7 mouse cellular contexts compared by ENCODE assay signal in genomic region chr15:83025041-83025760, GRCm38 (mm10). TPM values are rescaled to one million over a fixed set of nuclear protein-coding genes. Genes with fewer than 3 reads are reported as not detected.
DNase-seq lines count a peak whose midpoint lies in the region; ATAC-seq and TF ChIP-seq lines count a peak whose summit lies in the region.

No protein-coding gene starts in this region.

- no peak for TF ChIP-seq CTCF in midbrain, postnatal 0 days (IDR thresholded peaks at IDR 0.05)

- H3K9me3 ChIP-seq in midbrain, embryonic 16.5 days (replicated peaks; ENCODE audit: control insufficient read depth, low read length, poor library complexity, severe bottlenecking), result no peaks in the 10 kb centered on the region
- no peaks in the 10 kb centered on the region for H3K9me3 ChIP-seq in midbrain, postnatal 0 days (ENCODE audit: low read length)
- H3K9me3 ChIP-seq in limb, embryonic 11.5 days (ENCODE audit: control insufficient read depth, low read length), result no peaks in the 10 kb centered on the region

- no peak overlapping the region; the same call in 1 of the 2 replicates for H3K27ac ChIP-seq in midbrain, embryonic 16.5 days (ENCODE audit: low read length)
- no peak overlapping the region for H3K27ac ChIP-seq in midbrain, postnatal 0 days (ENCODE audit: low read depth, low read length)
- peak overlapping the region; percentile 63; the same call in 1 of the 2 replicates for H3K27ac ChIP-seq in limb, embryonic 11.5 days (replicated peaks; ENCODE audit: low read depth, low read length)

- no peaks in the 10 kb centered on the region for H3K27me3 ChIP-seq in midbrain, embryonic 16.5 days (ENCODE audit: control insufficient read depth, insufficient read depth, low read depth, low read length)
- no peaks in the 10 kb centered on the region for H3K27me3 ChIP-seq in midbrain, postnatal 0 days (ENCODE audit: insufficient read depth, low read length)
- H3K27me3 ChIP-seq in limb, embryonic 11.5 days (ENCODE audit: control insufficient read depth, insufficient read depth, low read length), result 0 out of 2 replicates have a peak, but pooled peaks cover 2% of the 10 kb centered on the region

- ATAC-seq in midbrain, embryonic 16.5 days, result peak; percentile 16; the same call in 1 of the 2 replicates
- ATAC-seq in midbrain, postnatal 0 days (ENCODE audit: low FRiP score), result no peak
- no peak for ATAC-seq in limb, embryonic 11.5 days (ENCODE audit: insufficient number of reproducible peaks, low FRiP score, low TSS enrichment, low read depth)

- H3K4me3 ChIP-seq in midbrain, embryonic 16.5 days (ENCODE audit: low read depth, low read length), result no peak overlapping the region
- H3K4me3 ChIP-seq in midbrain, postnatal 0 days (ENCODE audit: low read depth, low read length), result no peak overlapping the region
- H3K4me3 ChIP-seq in limb, embryonic 11.5 days (ENCODE audit: low read depth, low read length), result no peak overlapping the region

- H3K9ac ChIP-seq in midbrain, embryonic 16.5 days (ENCODE audit: low read depth, low read length), result no peak overlapping the region
- no peak overlapping the region for H3K9ac ChIP-seq in midbrain, postnatal 0 days (replicated peaks; ENCODE audit: low read length, poor library complexity, severe bottlenecking)
- no peak overlapping the region for H3K9ac ChIP-seq in limb, embryonic 11.5 days (ENCODE audit: low read length)

- intact Hi-C loops in left cerebral cortex, postnatal 25 days (cut with DNase I), result no loop called here

- WGBS in midbrain, embryonic 16.5 days, result 21% methylated on average over 25 of the region's 25 CpGs
- WGBS in midbrain, postnatal 0 days, result 32% methylated on average over 25 of the region's 25 CpGs
- WGBS in limb, embryonic 11.5 days, result 5% methylated on average over 25 of the region's 25 CpGs

- no peak overlapping the region for H3K4me2 ChIP-seq in midbrain, embryonic 16.5 days (ENCODE audit: low read length)
- no peak overlapping the region for H3K4me2 ChIP-seq in midbrain, postnatal 0 days (ENCODE audit: low read depth, low read length, poor library complexity, severe bottlenecking)
- peak overlapping the region; percentile 23; the same call in 1 of the 2 replicates for H3K4me2 ChIP-seq in limb, embryonic 11.5 days (ENCODE audit: low read depth, severe bottlenecking)

- peaks cover 33% of the 10 kb centered on the region for H3K4me1 ChIP-seq in midbrain, embryonic 16.5 days (ENCODE audit: control insufficient read depth, insufficient read depth, low read length)
- H3K4me1 ChIP-seq in midbrain, postnatal 0 days (ENCODE audit: insufficient read depth, low read length), result peaks cover 18% of the 10 kb centered on the region
- peaks cover 35% of the 10 kb centered on the region for H3K4me1 ChIP-seq in limb, embryonic 11.5 days (ENCODE audit: control insufficient read depth, insufficient read depth, low read length)

- H3K36me3 ChIP-seq in midbrain, embryonic 16.5 days (ENCODE audit: control insufficient read depth, insufficient read depth, low read length), result no peaks in the 10 kb centered on the region
- H3K36me3 ChIP-seq in midbrain, postnatal 0 days (ENCODE audit: insufficient read depth, low read length), result no peaks in the 10 kb centered on the region
- no peaks in the 10 kb centered on the region for H3K36me3 ChIP-seq in limb, embryonic 11.5 days (ENCODE audit: control insufficient read depth, insufficient read depth, low read length)

- DNase-seq in midbrain, postnatal 0 days (ENCODE audit: low spot score), result no peak
- DNase-seq in heart, postnatal 4 days, result peak; percentile 51
- peak; percentile 76 for DNase-seq in limb, embryonic 11.5 days (ENCODE audit: low spot score)
- no peak for DNase-seq in left cerebral cortex, postnatal 25 days (ENCODE audit: low spot score in 2 of 2)
- DNase-seq in right cerebral cortex, postnatal 4 days, result no peak
- no peak for DNase-seq in adrenal gland, postnatal 36 days

RNA-seq across cellular contexts. Expression of gene Nfam1, which starts 7.9 kb away (rescaled TPM):
- 2.6 and 3.0 TPM in 2 replicates for polyA plus RNA-seq in midbrain, embryonic 16.5 days (2015; fragmentation: Nextera tagmentation; extraction: Ambion mirVana)
- 3.3 and 4.1 TPM in 2 replicates for total RNA-seq in midbrain, postnatal 0 days (2014; rRNA removed)
- 1.9 and 2.6 TPM in 2 replicates for polyA plus RNA-seq in midbrain, postnatal 0 days (2015; fragmentation: Nextera tagmentation; extraction: Ambion mirVana)
- total RNA-seq in heart, postnatal 4 days (2021), result 1 to 10 TPM in 1 of 2 experiments, under 1 TPM in 1; 0.98 to 1.4 TPM
- polyA plus RNA-seq in limb, embryonic 11.5 days (2014; fragmentation: Nextera tagmentation; extraction: Ambion mirVana), result 1.9 and 3.0 TPM in 2 replicates
- 1 to 10 TPM; 2.0 to 2.8 TPM for total RNA-seq in left cerebral cortex, postnatal 25 days (2021)
- 1 to 10 TPM; 2.2 to 3.3 TPM for total RNA-seq in adrenal gland, postnatal 36 days (2021)

RNA-seq across cellular contexts. Expression of gene Tcf20, which starts 37.5 kb away (rescaled TPM):
- polyA plus RNA-seq in midbrain, embryonic 16.5 days (2015; fragmentation: Nextera tagmentation; extraction: Ambion mirVana), result 13.0 and 13.6 TPM in 2 replicates
- total RNA-seq in midbrain, postnatal 0 days (2014; rRNA removed), result 125 and 131 TPM in 2 replicates
- 10.6 and 11.8 TPM in 2 replicates for polyA plus RNA-seq in midbrain, postnatal 0 days (2015; fragmentation: Nextera tagmentation; extraction: Ambion mirVana)
- 10 to 100 TPM; 71.1 to 78.7 TPM for total RNA-seq in heart, postnatal 4 days (2021)
- polyA plus RNA-seq in limb, embryonic 11.5 days (2014; fragmentation: Nextera tagmentation; extraction: Ambion mirVana), result 12.3 and 14.3 TPM in 2 replicates
- total RNA-seq in left cerebral cortex, postnatal 25 days (2021), result 100 to 1,000 TPM; 181 to 193 TPM
- total RNA-seq in adrenal gland, postnatal 36 days (2021), result 100 to 1,000 TPM in 1 of 2 experiments, 10 to 100 TPM in 1; 94.4 to 104 TPM

Comparison
In these comparisons a context has a peak if more than half of its experiments do, and no peak if none do; other contexts are left out.
1. DNase-seq: peak in heart, postnatal 4 days (single experiment) and limb, embryonic 11.5 days (single experiment); none in midbrain, postnatal 0 days (single experiment), left cerebral cortex, postnatal 25 days (0 of 2), right cerebral cortex, postnatal 4 days (single experiment) and adrenal gland, postnatal 36 days (0 of 2).